Mouse (Mus musculus) neural tube, embryonic 13.5 days (tissue): ENCODE data around the gene Mmab. TPM values are rescaled to one million over a fixed set of nuclear protein-coding genes. Genes with fewer than 3 reads are reported as not detected.

Experiments used
- ATAC-seq: fragments of 200-750 bp; cut with Nextera tagmentation; 2 replicates; pipeline ENCODE4 v1.8.0; 2017; ENCODE audit warnings: low read depth, mild to moderate bottlenecking, moderate TSS enrichment, moderate library complexity
- H3K27ac ChIP-seq: fragments of 300-500 bp; sonication (generic); replicated peaks from 2 replicates; pipeline ENCODE4 v1.5.1; 2015; ENCODE audit warnings: moderate library complexity, mild to moderate bottlenecking, inconsistent platforms
- H3K27me3 ChIP-seq: fragments of 300-500 bp; sonication (generic); 2 replicates; pipeline ENCODE4 v1.6.1; 2015; ENCODE audit warnings: mild to moderate bottlenecking, inconsistent platforms
- H3K36me3 ChIP-seq: fragments of 300-500 bp; sonication (generic); 2 replicates; pipeline ENCODE4 v1.6.1; 2015; ENCODE audit warnings: mild to moderate bottlenecking, inconsistent platforms
- H3K4me1 ChIP-seq: fragments of 300-500 bp; sonication (generic); replicated peaks from 2 replicates; pipeline ENCODE4 v1.6.1; 2015; ENCODE audit warnings: inconsistent platforms
- H3K4me2 ChIP-seq: fragments of 300-500 bp; sonication (generic); 2 replicates; pipeline ENCODE4 v1.6.1; 2015; ENCODE audit warnings: inconsistent platforms, mild to moderate bottlenecking, moderate library complexity
- H3K4me3 ChIP-seq: fragments of 300-500 bp; sonication (generic); 2 replicates; pipeline ENCODE4 v1.5.1; 2015; ENCODE audit warnings: mild to moderate bottlenecking, inconsistent platforms
- H3K9ac ChIP-seq: fragments of 300-500 bp; sonication (generic); 2 replicates; pipeline ENCODE4 v1.6.1; 2015; ENCODE audit warnings: moderate library complexity, mild to moderate bottlenecking, inconsistent platforms
- H3K9me3 ChIP-seq: fragments of 300-500 bp; sonication (generic); 2 replicates; pipeline ENCODE4 v1.6.1; 2016; ENCODE audit warnings: inconsistent platforms
- WGBS: fragments of 180-500 bp; shearing (Covaris S2); methylation state at CpG from one replicate; pipeline ENCODE4 v1.1.7; 2015; 5-methylcytosine and 5-hydroxymethylcytosine counted together
- polyA plus RNA-seq: library from polyadenylated mRNA; unstranded; fragments of >200 nt; fragmentation: Nextera tagmentation; extraction: Ambion mirVana; gene quantifications from 2 replicates; pipeline ENCODE4 v1.2.1, GENCODE M21; 2015

Mmab gene
- polyA plus RNA-seq, 1 experiment from 2014 or later = 28.2 TPM

DNA sequence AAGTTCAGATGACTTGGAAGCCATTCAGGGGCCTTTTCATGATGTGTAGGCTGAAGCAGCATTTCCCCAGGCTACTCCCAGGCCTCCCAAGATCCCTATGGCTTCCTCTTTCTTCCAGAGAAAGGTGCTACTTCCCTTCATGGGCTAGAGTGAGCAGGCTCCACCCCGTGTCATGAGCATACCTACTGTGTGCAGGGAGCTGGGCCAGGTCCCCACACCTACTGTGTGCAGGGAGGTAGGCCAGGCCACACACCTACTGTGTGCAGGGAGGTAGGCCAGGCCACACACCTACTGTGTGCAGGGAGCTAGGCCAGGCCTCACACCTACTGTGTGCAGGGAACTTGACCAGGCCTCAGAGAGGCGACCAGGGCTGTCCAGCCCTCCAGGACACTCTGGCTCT lies 20.7 kb upstream of the Mmab start:
- Histone ChIP-seq H3K4me2 (no peak overlapping the region), H3K27me3 (peaks cover 3% of the 10 kb centered on the region; the same call in 1 of the 2 replicates), H3K9ac (no peak overlapping the region), H3K4me3 (no peak overlapping the region), H3K4me1 (peaks cover 56% of the 10 kb centered on the region), H3K36me3 (no peaks in the 10 kb centered on the region), H3K9me3 (no peaks in the 10 kb centered on the region), H3K27ac (no peak overlapping the region)
- WGBS = 70% methylated on average over 2 of the region's 2 CpGs
- no peak for ATAC-seq

DNA sequence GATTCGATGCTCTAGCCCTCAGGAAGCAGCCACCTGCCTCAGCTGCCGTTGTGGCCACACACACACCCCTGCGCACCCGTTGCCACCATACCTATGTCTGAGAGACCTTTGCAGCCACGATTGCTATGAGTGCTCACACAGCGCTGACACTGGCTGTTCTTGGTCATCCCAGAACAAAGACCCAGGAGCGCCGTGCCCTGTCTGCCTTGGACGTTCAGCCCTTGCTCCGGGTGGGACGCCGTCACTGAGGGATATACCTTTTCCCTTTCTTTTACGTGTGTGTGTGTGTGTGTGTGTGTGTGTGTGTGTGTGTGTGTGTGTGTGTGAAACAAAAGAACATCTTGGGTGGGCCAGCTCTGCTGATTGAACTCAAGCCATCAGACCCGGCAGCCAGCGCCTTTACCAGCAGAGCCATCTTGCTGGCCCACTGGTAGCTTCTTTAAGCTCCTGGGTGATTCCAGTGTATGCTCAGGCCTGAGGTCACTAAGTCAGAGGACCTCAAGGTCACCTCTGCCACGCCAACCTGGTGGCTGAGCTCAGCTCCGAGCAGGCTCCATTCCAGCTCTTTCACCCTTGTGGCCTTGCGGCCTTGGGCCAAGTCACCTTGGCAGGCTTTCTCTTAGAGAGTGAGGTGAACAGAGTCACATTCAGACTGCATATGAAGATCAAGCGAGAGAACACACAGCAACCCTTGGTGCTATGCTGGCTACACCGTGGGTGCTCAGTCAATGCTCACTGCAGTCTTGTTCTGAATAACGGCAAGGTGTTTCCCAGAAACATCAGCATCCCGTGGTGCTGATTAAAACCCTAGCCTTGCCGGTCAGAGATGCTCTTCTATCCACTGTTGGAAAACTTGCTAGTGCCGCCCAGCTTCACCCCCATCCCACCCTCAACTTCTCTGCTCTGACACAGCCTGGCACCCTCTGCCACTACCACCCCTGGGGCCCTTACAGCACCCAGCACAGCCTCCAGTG lies 18.5 kb upstream of the Mmab start:
- Histone ChIP-seq H3K27me3 (no peaks in the 10 kb centered on the region), H3K9me3 (no peaks in the 10 kb centered on the region), H3K9ac (no peak overlapping the region), H3K36me3 (no peaks in the 10 kb centered on the region), H3K27ac (no peak overlapping the region), H3K4me3 (no peak overlapping the region), H3K4me1 (peaks cover 42% of the 10 kb centered on the region), H3K4me2 (no peak overlapping the region)
- ATAC-seq = no peak
- 80% methylated on average over 24 of the region's 24 CpGs for WGBS

DNA sequence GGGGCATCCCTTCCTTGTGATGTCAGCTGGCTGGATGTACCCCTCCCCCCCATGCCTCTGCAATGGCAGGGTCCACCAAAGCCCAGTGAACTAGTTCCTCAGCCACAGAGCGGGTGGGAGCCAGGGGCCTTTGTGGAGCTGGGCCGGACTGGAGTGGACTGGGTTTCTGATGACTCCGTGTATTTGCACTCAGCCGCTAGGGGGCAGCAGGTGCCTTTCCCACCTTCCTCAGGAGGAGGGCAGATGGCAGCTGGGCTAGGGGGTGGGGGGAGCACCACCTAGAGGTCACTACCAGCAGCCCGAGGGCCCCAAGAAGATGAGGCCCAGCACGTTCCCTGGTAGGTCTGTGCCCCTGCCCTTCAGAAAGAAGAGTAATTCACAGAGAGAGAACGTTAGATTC lies 17.4 kb upstream of the Mmab start:
- Histone ChIP-seq H3K9me3 (no peaks in the 10 kb centered on the region), H3K4me2 (no peak overlapping the region), H3K27me3 (no peaks in the 10 kb centered on the region), H3K4me3 (no peak overlapping the region), H3K36me3 (no peaks in the 10 kb centered on the region), H3K27ac (no peak overlapping the region), H3K9ac (no peak overlapping the region), H3K4me1 (peaks cover 31% of the 10 kb centered on the region)
- ATAC-seq = 0 out of 2 replicates have a peak, but pooled peaks have one; percentile 41
- WGBS = 4% methylated on average over 7 of the region's 7 CpGs

DNA sequence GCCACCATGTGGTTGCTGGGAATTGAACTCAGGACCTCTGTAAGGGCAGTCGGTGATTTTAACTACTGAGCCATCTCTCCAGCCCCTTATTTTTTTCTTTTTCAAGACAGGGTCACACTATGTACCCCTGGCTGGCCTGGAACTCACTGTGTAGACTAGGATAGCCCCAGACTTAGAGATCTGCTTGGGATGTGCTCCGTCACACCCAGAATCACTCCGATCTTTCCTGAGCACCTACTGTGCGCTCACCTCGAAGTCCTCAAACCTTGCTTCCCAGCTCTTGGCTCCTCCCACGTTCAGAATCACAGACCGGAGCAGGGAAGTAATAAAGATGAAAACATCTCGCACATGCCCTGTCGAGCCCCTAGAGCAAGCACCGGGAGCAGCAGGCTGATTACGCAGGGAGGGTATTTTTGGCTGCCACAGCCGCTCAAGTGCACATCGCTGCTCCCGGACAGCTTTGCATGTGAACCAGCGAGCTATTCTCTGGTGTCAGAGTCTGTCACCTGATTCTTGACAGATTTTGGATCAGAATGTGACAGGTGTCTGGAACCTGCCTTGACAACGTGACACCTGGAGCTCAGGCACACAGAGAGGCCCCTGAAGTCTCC lies 13.2 kb upstream of the Mmab start:
- Histone ChIP-seq H3K9me3 (no peaks in the 10 kb centered on the region), H3K9ac (no peak overlapping the region), H3K4me1 (peaks cover 13% of the 10 kb centered on the region), H3K4me3 (no peak overlapping the region), H3K27ac (no peak overlapping the region), H3K36me3 (peaks cover 27% of the 10 kb centered on the region), H3K4me2 (no peak overlapping the region), H3K27me3 (no peaks in the 10 kb centered on the region)
- 87% methylated on average over 16 of the region's 16 CpGs for WGBS
- no peak for ATAC-seq

DNA sequence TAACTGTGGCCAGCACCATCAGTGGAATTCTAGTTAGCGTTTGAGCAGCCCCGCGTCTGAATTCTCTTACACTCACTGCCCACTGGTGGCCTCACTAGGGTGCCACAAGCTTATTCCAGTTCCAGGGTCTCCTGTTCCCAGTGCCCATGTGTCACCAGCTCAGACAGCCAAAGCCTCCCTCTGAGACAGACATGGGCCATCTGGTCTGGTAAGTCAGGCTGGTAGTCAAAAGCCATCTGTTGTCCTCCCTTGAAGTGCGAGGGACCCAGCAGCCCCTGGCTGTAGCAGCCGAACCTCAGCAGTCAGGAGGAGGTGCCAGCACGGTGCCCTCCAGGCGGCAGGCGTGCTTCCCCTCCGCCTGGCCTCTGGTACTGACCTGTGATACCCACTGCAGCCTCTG lies 12.4 kb upstream of the Mmab start:
- H3K4me1 ChIP-seq = peaks cover 10% of the 10 kb centered on the region
- no peaks in the 10 kb centered on the region for H3K9me3 ChIP-seq
- peaks cover 33% of the 10 kb centered on the region for H3K36me3 ChIP-seq
- no peak overlapping the region for H3K27ac ChIP-seq
- H3K27me3 ChIP-seq = no peaks in the 10 kb centered on the region
- WGBS = 63% methylated on average over 9 of the region's 9 CpGs
- H3K9ac ChIP-seq = no peak overlapping the region
- H3K4me3 ChIP-seq = no peak overlapping the region
- no peak overlapping the region for H3K4me2 ChIP-seq
- no peak for ATAC-seq

DNA sequence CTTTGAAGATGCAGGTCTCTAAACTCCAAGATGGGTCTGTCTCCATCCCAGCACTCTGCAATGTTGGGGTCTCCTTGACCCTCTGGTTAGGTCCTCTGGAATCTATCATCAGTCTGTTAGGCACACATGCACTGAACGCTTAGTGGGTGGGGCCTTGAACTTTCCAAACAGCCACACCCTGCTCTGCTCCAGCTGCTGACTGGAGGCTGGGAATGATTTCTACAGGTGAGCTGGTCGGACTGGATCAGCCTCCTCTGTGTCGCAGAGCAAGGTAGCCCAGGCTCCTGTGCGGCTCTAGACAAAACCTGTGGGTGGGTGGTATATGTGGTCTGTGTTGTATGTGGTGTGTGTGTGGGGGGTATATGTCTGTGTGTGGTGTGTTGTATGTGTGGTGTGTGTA lies 5.2 kb upstream of the Mmab start:
- WGBS = 91% methylated on average over 4 of the region's 4 CpGs
- H3K36me3 ChIP-seq = peaks cover 57% of the 10 kb centered on the region

DNA sequence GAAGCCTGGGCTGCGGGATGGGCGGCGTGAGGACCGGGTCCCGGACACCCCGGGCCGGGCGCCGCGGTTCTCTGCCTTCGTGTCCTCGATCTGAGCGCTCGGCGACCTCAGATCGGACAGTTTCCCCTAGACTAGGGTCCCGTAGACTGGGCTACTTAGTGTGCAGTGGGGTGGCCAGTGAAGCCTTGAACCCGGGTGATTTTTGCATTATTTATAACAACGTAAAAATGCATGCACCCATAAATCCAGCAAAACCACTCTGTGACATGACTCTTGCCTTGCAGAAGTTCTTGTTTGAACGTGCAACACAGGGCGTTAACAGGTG lies 470 bp upstream of the Mmab start:
- Histone ChIP-seq H3K9me3 (no peaks in the 10 kb centered on the region), H3K36me3 (peaks cover 20% of the 10 kb centered on the region; the same call in 1 of the 2 replicates), H3K4me2 (peak overlapping the region; percentile 91), H3K27ac (0 out of 2 replicates have a peak overlapping the region, but pooled peaks have one; percentile 23), H3K27me3 (no peaks in the 10 kb centered on the region), H3K4me1 (peaks cover 17% of the 10 kb centered on the region), H3K9ac (peak overlapping the region; percentile 83), H3K4me3 (peak overlapping the region; percentile 83)
- WGBS = under 1% methylated on average over 21 of the region's 21 CpGs
- ATAC-seq = peak; percentile 63

More for the DNA sequence above, 5.2 kb upstream of the Mmab start:
- Histone ChIP-seq H3K27ac (no peak overlapping the region), H3K9ac (no peak overlapping the region), H3K4me1 (peaks cover 13% of the 10 kb centered on the region), H3K4me2 (no peak overlapping the region), H3K9me3 (no peaks in the 10 kb centered on the region), H3K4me3 (no peak overlapping the region), H3K27me3 (no peaks in the 10 kb centered on the region)
- no peak for ATAC-seq

DNA sequence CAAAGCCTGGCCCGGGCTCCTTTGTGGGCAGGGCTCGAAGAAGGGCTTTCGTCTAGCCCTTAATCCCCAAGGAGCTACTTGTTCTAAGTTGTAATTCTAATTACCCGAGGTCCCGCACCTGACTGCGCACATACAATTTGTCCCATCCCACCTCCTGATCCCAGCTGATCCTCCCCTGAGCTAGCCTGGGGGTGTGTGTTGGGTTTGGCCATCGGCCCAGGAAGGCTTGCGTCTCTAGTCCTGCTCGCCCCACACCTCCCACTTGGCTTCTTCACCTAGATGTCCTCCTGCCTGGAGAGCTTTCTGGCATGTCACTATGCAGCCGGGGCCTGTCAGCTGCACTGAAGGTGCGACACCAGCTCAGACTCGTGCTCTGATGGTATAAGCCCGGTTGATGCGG lies 8.3 kb downstream of the Mmab start:
- Histone ChIP-seq H3K27me3 (no peaks in the 10 kb centered on the region), H3K9ac (no peak overlapping the region), H3K4me1 (peaks cover 8% of the 10 kb centered on the region), H3K4me2 (no peak overlapping the region), H3K9me3 (no peaks in the 10 kb centered on the region), H3K4me3 (no peak overlapping the region), H3K27ac (no peak overlapping the region), H3K36me3 (peaks cover 34% of the 10 kb centered on the region)
- 87% methylated on average over 14 of the region's 14 CpGs for WGBS
- no peak for ATAC-seq

DNA sequence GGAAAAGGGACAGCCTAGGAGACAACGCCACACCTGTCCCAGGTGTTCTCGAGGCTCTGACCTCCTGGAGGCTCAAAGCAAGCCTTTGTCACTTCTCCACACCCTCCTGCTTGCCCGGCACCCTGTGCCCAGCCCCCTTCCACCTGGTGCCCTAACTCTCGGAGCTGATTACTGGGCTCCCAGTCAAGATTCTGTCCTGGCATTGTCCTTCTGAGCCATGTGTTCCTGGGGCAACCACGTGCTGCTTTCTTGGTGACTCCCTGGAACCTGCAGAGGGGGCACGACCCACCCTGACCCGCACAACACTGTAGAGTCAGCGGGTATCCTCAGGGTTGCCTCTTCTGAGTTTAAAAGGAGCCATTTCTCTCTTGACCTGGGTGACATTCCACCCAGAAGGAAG lies 9.5 kb downstream of the Mmab start:
- no peaks in the 10 kb centered on the region for H3K27me3 ChIP-seq
- WGBS = 92% methylated on average over 8 of the region's 8 CpGs

DNA sequence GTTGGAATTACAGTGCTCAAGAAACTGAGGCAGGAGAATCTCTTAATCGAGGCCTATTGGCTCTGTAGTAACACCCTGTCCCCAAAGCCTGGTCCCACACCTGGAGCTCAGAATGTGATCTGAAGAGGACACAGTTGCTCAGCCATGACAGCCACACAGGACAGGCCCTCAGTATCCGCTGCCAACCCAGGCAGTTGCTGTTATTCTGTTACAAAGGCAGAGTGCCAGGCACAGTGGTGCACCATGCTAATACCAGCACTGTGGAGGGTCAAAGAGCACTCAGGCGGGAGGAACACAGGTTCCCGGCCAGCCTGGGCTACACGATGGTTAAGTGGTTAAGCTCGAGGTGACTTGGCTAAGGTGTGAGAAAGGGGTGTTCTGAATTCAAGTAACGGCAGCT lies 14.1 kb downstream of the Mmab start:
- Histone ChIP-seq H3K27ac (no peak overlapping the region), H3K4me2 (no peak overlapping the region), H3K4me3 (no peak overlapping the region), H3K27me3 (no peaks in the 10 kb centered on the region), H3K36me3 (peaks cover 5% of the 10 kb centered on the region; the same call in 1 of the 2 replicates), H3K9me3 (no peaks in the 10 kb centered on the region), H3K4me1 (peaks cover 37% of the 10 kb centered on the region), H3K9ac (no peak overlapping the region)
- no peak for ATAC-seq
- WGBS = 87% methylated on average over 7 of the region's 7 CpGs

More for the DNA sequence above, 9.5 kb downstream of the Mmab start:
- no peak for ATAC-seq
- Histone ChIP-seq H3K9ac (no peak overlapping the region), H3K27ac (no peak overlapping the region), H3K9me3 (no peaks in the 10 kb centered on the region), H3K4me3 (no peak overlapping the region), H3K36me3 (peaks cover 34% of the 10 kb centered on the region), H3K4me2 (no peak overlapping the region), H3K4me1 (peaks cover 12% of the 10 kb centered on the region)

DNA sequence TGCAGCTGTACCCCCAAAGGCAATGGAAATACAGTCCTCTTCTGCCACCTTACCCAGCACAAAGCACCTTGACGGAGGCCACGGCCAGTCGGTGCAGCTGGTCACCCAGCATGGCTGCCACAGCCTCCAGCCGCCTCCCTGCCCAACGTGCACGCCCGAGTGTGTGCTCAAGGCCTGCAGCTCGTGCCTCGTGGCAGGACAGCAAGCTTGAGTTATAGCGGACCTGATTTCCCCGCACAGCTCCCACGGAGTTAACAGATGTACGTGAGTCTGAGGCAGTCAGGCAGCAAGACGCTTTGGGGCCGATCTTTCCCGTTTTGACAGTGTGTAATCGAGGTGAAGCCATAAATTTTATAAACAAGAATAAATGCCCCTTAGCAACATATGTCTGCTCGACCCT lies 15.2 kb downstream of the Mmab start:
- H3K4me3 ChIP-seq = no peak overlapping the region
- peak overlapping the region; percentile 53 for H3K9ac ChIP-seq
- ATAC-seq = peak; percentile 48
- no peak overlapping the region for H3K4me2 ChIP-seq
- WGBS = 38% methylated on average over 18 of the region's 18 CpGs
- H3K4me1 ChIP-seq = peaks cover 41% of the 10 kb centered on the region
- H3K27ac ChIP-seq = peak overlapping the region; percentile 70
- H3K27me3 ChIP-seq = no peaks in the 10 kb centered on the region
- no peaks in the 10 kb centered on the region for H3K9me3 ChIP-seq
- no peaks in the 10 kb centered on the region for H3K36me3 ChIP-seq

DNA sequence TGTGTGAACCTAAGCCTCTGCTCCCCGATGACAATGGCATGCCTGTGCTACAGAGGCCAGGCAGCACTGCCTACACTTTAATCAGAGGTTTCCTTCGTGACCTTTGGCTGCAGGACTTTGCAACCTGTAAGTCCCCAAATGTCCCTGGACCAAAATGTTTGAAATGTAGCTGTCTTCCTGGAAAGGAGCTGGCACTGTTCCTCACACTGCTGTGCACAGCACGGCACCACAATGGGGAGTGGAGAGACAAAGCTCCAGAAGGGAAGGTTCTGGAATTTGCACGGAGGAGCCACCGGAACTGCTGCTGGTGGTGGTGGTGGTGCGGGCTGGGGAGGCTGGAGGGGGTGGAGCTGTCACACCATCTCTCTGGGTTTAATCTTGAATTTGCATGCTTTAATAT lies 17.1 kb downstream of the Mmab start:
- WGBS = 63% methylated on average over 6 of the region's 6 CpGs
- Histone ChIP-seq H3K4me2 (no peak overlapping the region), H3K4me1 (peaks cover 45% of the 10 kb centered on the region), H3K27ac (0 out of 2 replicates have a peak overlapping the region, but pooled peaks have one; percentile 18), H3K27me3 (no peaks in the 10 kb centered on the region), H3K4me3 (no peak overlapping the region), H3K36me3 (no peaks in the 10 kb centered on the region), H3K9me3 (no peaks in the 10 kb centered on the region), H3K9ac (no peak overlapping the region)
- ATAC-seq = no peak
